Mouse (Mus musculus): ENCODE results near the gene Gm21789. TPM values are rescaled to one million over a fixed set of nuclear protein-coding genes. Genes with fewer than 3 reads are reported as not detected.
"Not testable (repeated sequence)": the region's sequence is repeated elsewhere in the genome, so short reads cannot be mapped to it uniquely, and the experiment has no call there.

Gene Gm21789
- not detected in 2 replicates for polyA plus RNA-seq (2011; ENCODE audit: insufficient read depth, insufficient read length, low read depth, missing spikeins)

DNA sequence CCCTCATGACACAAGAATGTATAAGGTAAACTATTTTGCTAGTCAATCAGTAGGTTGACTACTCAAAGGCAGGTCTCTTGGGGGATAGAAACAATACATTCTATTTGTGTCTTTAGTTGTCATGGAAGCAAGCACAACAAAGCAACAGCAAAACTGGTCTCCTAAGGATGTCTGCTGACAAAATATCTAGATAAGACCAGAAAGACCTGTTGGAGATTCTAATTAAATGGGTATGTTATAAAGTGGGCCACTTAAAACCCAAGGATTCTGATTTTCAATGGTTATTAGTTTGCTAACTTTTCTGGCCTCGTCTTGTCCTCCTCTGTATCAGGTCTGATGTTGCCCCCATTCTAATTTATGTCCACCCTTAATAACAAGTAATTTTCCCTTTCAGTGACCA, at the start of gene Gm21789:
TSS of gene Gm21789 (plus strand) at position 301 of the 400 bp plus-strand sequence.
- H3K9ac ChIP-seq (ENCODE audit: low read depth, poor library complexity, severe bottlenecking); H3K4me1 ChIP-seq (ENCODE audit: control insufficient read depth, insufficient read depth, low read length); H3K27me3 ChIP-seq (ENCODE audit: control insufficient read depth, insufficient read depth, low read length, poor library complexity, severe bottlenecking); H3K4me3 ChIP-seq (ENCODE audit: low read depth, low read length); H3K9me3 ChIP-seq (replicated peaks; ENCODE audit: control insufficient read depth, insufficient read depth, low read length, poor library complexity, severe bottlenecking); H3K36me3 ChIP-seq (ENCODE audit: control insufficient read depth, insufficient read depth, low read length, poor library complexity, severe bottlenecking); H3K27ac ChIP-seq (ENCODE audit: insufficient read depth, low read length): not testable (repeated sequence)

GRCm38 (mm10) chrX:32894325-32894724, 47.2 kb upstream of the Gm21789 start, which contains the start of gene Btbd35f30:
Gene Btbd35f30 (plus strand): TSS chrX:32894625.
- H3K9ac ChIP-seq (ENCODE audit: low read depth, poor library complexity, severe bottlenecking); H3K4me1 ChIP-seq (ENCODE audit: control insufficient read depth, insufficient read depth, low read length); H3K4me3 ChIP-seq (ENCODE audit: low read depth, low read length); H3K9me3 ChIP-seq (replicated peaks; ENCODE audit: control insufficient read depth, insufficient read depth, low read length, poor library complexity, severe bottlenecking); H3K27ac ChIP-seq (ENCODE audit: insufficient read depth, low read length); H3K36me3 ChIP-seq (ENCODE audit: control insufficient read depth, insufficient read depth, low read length, poor library complexity, severe bottlenecking); H3K27me3 ChIP-seq (ENCODE audit: control insufficient read depth, insufficient read depth, low read length, poor library complexity, severe bottlenecking): not testable (repeated sequence)

GRCm38 (mm10) chrX:32973597-32973996, 32.0 kb downstream of the Gm21789 start, which contains the start of gene Btbd35f5:
Gene Btbd35f5 (plus strand): TSS chrX:32973897.
- not testable (repeated sequence) for H3K36me3 ChIP-seq (ENCODE audit: control insufficient read depth, insufficient read depth, low read length, poor library complexity, severe bottlenecking); H3K27me3 ChIP-seq (ENCODE audit: control insufficient read depth, insufficient read depth, low read length, poor library complexity, severe bottlenecking); H3K4me1 ChIP-seq (ENCODE audit: control insufficient read depth, insufficient read depth, low read length); H3K9ac ChIP-seq (ENCODE audit: low read depth, poor library complexity, severe bottlenecking); H3K9me3 ChIP-seq (replicated peaks; ENCODE audit: control insufficient read depth, insufficient read depth, low read length, poor library complexity, severe bottlenecking); H3K27ac ChIP-seq (ENCODE audit: insufficient read depth, low read length); H3K4me3 ChIP-seq (ENCODE audit: low read depth, low read length)

Other genes with a start within 250 kb of the Gm21789 start
- not detected in 2 replicates for gene Btbd35f21, start 215.7 kb upstream of the Gm21789 start, polyA plus RNA-seq (2011; ENCODE audit: insufficient read depth, insufficient read length, low read depth, missing spikeins)
- gene Btbd35f30, start 47.1 kb upstream of the Gm21789 start, polyA plus RNA-seq (2011; ENCODE audit: insufficient read depth, insufficient read length, low read depth, missing spikeins): not detected in 2 replicates
- not detected in 2 replicates for gene Btbd35f5, start 32.1 kb downstream of the Gm21789 start, polyA plus RNA-seq (2011; ENCODE audit: insufficient read depth, insufficient read length, low read depth, missing spikeins)